Mouse (Mus musculus): ENCODE results near the gene Rnf208.
"Not testable (repeated sequence)": the region's sequence is repeated elsewhere in the genome, so short reads cannot be mapped to it uniquely, and the experiment has no call there.

Gene Rnf208

DNA sequence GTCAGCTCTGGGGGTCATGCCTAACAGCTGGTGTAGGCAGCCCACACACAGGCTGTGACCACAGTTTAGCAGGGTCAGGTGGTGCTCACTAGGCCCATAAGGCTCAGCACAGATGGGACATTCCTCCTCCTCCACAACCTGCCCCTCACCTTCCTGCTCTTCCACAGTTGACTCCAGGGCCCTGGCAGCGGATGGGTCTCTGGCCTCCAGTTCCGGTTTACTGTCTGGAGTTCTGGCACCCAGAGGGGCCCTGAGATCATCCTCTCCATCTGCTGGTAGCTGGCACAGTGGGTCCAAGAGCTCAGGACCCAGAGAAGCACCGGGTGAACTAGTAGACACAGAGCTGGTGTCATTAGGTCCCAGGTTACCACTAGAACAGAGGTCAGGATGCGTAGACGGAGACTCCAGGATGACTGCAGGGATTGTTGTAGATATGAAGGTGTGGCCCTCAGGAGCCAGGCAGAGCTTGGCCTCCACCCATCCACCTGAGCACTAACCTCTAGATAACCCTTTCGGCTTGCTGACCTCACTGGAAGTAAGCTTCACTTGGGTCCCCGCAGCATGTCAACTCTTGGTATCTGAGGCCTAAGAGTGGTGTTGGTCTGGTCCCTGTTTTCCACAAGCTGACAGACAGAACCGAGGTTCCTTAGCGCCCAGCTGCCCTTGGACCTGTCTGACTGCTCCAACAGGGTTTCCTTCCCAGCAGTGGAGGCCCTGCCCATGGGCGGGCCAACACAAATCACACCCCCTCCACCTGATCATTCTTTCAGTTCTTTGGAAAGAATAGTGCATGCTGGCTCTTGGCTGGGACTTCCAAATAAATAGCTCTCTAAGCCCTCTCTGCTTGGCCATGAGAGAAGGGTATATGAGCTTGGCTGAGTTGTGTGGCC, 4.4 kb downstream of the Rnf208 start, which contains the start of gene AL732309.1:
TSS of gene AL732309.1 (minus strand) at position 681 of the 890 bp plus-strand sequence.
- DNase-seq (ENCODE audit: low spot score) = no peak

DNA sequence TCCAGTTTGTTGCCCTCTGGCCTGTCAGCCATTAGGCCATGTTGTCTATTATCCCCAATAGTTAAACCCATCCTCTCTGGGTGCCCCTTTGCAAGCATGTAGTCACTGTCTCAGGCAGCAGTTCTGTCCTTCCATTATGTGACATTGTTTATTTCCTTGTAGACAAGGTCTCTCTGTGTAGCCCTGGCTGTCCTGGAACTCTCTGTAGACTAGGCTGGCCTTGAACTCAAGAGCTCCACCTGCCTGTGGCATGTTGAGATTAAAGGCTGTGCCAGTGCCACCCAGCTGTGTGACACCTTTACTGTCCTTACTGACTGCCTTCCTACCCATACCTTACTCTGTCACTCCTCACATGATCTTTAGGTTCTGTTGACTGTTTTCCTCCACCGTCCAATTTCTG, 10.3 kb downstream of the Rnf208 start:
- no peak for DNase-seq (ENCODE audit: low spot score)

DNA sequence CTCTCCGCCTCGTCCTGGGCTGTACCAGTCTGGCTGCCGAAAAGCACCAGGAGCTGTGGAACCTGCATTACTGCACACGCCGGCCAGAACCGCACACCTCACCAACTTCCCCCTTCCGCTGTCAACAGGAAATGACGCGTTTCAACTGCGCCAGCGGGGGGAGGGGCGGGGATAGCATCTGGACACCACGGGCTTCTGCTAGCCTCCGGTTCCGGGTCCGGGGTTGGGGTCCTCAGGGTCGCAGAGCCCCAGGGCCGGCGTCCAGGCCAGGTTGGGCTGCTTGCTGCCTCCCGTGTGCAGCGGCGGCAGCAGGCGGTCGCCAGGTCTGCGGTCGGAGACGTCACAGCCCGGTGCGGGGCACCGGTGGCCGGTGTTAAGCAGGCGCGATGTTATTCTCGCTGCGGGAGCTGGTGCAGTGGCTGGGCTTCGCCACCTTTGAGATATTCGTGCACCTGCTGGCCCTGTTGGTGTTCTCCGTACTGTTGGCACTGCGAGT, 13.3 kb downstream of the Rnf208 start, which contains the start of gene Tmem203:
TSS of gene Tmem203 (plus strand) at position 156 of the 496 bp plus-strand sequence.
- peak; percentile 91 for DNase-seq (ENCODE audit: low spot score)

DNA sequence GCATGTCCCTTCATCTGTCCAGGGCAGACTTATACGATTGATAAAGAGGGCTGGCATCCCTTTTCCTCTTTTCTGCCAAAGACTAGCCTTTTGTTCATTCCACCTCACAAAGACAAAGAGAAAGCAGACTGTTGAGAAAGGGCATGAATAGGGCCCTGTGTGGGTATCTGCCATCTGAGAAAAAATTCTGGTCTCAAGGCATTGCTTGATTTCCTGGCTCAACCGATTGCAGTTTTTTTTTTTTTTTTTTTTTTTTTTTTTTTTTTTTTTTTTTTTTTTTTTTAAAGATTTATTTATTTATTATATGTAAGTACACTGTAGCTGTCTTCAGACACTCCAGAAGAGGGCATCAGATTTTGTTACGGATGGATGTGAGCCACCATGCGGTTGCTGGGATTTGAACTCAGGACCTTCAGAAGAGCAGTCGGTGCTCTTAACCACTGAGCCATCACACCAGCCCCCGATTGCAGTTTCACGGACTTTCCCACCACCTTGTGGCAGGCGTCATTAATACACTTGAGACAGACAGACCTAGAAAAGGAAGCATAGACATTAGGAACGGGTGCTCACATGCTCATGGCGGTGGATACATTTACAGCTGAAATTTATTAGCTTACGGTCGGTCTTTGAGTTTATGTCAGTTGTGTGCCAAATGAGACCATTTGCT, 14.5 kb downstream of the Rnf208 start:
- peak; percentile 63 for DNase-seq (ENCODE audit: low spot score)

DNA sequence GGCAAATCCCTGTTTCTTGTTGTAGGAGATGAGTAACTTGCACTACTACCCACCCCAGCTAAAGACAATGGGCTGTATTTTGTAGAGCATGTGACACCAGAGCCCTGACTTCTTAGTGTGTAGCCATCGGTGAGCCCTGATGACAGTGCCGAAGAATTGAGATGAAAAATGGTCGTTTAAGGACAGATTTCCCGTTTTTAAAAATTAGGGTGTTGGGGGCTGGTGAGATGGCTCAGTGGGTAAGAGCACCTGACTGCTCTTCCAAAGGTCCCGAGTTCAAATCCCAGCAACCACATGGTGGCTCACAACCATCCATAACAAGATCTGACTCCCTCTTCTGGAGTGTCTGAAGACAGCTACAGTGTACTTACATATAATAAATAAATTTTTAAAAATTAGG, 15.2 kb downstream of the Rnf208 start:
- DNase-seq (ENCODE audit: low spot score) = not testable (repeated sequence)

DNA sequence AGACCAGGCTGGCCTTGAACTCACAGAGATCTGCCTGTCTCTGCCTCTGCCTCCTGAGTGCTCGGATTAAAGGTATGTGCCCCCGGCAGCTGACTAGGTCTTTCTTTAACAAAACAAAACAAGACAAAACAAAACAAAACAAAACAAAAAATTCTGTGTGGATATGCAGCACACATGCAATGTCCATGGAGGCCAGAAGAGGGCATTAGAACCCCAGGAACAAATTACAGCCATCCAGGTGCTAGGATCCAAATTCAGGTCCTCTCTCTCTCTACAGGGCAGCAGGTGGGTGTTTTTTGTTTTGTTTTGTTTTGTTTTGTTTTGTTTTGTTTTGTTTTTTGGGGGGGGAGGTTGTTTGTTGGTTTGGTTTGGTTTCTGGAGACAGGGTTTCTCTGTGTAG, 16.8 kb downstream of the Rnf208 start:
- DNase-seq (ENCODE audit: low spot score) = no peak

DNA sequence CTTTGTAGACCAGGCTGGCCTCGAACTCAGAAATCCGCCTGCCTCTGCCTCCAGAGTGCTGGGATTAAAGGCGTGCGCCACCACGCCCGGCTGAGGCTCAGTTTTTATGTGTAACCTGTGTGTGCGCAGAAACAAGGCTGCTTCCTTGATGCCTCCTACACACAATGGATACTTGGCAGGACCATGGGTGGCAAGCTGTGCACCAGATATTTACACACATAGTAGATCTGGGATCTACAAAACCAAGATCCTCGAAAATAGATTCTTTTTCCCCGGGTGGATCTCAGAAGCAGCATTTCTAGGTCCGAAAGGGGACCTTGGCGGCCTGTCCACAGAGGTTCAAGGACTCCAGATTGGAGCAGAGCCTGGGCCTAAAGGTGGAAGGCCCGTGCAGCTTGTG, 19.8 kb downstream of the Rnf208 start:
- no peak for DNase-seq (ENCODE audit: low spot score)

DNA sequence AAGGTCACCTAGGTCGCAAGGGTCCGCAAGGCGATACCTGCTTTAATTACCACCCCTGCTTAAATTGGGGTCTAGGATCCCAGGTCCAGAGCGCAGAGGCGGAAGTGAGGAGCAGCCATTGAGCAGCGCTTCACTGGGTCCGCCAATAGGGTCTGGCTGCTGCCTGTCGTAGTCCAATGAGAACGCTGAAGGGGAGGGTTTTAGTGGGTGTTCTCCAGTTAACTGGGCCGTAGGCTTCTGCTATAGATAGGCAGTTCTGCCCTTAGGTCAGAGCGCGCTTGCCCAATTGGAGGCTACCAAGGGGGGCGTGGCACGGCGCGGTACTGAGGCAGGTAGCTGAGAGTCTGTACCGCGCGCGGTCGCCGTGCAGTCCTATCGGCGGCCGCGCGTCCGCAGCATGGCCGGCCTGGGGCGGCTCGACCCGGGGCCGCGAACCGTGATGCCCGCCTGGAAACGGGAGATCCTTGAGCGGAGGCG, 20.3 kb downstream of the Rnf208 start, which contains the start of gene Tprn:
TSS of gene Tprn (plus strand) at position 328 of the 477 bp plus-strand sequence.
- peak; percentile 95 for DNase-seq (ENCODE audit: low spot score)

DNA sequence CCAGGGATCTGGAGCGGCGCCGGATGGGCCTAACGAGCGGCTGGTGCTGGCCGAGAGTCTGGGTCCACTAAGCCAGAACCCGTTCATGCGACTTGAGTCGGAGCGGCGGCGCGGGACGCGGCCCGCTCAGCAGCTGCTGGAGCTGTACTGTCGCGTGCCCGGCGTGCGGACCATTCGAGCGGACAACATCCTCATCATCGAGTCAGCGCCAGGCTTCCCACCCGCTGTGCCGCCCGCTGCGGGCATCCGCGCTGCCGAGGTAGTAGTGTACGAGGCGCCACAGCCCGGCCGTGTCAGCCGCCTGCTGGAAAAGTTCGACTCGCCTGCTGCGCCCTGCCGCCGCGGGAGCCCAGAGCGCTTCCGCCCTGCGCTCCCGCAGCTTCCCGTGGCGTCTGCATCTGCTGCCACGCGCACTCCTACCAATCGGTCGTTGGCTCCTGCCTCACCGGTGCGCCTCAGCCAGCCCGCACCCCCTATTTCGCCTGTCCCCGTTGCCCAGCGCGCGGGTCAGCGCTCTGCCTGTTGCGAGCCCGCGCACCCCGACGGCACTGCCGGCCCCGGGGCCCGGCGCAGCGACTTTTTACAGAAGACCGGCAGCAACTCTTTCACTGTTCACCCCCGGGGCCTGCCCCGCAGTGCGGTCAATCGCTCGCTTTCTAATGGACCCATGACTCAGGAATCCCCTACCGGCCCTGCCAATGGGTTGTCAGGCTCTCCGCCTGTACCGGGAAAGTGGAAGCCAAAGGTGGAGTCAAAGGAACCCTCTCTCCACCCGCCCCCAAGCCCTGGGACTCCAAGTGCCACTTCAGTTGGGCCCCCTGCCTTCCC, 21.0 kb downstream of the Rnf208 start:
- DNase-seq (ENCODE audit: low spot score) = no peak

DNA sequence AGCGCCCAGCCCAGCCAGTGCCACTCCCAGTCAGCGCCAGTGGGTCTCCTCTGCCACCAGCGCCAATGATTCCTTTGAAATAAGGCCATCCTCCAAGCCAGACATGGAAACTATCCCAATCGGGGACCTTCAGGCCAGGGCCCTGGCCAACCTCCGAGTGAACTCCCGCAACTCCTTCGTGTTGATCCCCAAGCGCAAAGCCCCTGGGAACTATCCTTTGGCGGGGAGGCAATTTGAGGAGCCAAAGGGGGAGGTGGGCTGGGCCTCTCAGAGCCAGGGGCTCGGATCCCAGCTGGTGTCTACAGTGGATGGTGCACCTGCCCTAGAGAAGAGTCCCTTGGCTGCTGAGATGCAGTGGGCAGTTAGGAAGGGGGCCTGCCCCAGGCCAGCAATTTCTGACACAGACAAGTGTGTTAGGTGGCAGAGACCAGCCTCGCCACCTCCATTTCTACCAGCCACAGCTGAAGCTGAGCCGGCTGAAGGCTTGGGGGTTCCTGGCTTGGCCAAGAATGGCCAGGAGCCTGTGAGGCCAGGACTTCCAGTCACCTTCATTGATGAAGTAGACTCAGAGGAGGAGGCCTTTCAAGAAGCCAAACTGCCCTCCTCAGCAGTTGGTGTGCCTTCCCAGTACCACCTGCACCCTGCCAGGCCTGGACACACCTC, 21.7 kb downstream of the Rnf208 start:
- no peak for DNase-seq (ENCODE audit: low spot score)

DNA sequence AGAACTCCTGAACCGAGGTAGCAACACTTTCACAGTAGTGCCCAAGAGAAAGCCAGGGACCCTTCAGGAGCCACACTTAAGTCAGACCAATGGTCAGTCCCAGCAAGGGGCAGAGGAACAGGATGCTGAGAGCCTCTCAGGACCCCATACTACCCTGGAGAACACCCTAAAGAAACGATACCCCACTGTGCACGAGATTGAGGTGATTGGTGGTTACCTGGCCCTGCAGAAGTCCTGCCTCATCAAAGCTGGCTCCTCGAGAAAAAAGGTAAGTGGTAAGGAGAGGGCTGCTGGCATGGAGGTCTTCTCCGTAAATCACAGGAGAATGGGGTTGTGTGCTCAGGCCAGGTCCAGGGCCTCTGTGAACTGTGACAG, 22.2 kb downstream of the Rnf208 start:
- no peak for DNase-seq (ENCODE audit: low spot score)

DNA sequence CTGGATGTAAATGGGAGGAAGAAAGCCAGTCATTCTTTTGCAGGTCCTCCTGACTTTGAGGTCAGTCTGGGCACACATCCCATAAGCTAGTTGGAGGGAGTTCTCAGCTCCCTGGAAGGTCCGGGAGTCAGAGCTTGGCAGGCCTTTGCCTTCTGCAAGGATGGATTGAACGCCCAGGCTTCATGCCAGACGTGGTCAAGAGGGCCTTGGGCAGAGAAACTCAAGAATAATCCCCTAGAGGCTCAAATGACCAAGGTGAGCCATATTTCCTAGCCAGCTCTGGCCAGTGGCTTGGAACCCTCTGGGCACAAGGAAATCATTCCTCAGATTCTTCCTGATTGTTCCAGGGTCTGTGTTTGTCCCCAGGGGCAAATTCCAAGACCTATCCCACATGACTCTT, 22.8 kb downstream of the Rnf208 start:
- peak; percentile 66 for DNase-seq (ENCODE audit: low spot score)

DNA sequence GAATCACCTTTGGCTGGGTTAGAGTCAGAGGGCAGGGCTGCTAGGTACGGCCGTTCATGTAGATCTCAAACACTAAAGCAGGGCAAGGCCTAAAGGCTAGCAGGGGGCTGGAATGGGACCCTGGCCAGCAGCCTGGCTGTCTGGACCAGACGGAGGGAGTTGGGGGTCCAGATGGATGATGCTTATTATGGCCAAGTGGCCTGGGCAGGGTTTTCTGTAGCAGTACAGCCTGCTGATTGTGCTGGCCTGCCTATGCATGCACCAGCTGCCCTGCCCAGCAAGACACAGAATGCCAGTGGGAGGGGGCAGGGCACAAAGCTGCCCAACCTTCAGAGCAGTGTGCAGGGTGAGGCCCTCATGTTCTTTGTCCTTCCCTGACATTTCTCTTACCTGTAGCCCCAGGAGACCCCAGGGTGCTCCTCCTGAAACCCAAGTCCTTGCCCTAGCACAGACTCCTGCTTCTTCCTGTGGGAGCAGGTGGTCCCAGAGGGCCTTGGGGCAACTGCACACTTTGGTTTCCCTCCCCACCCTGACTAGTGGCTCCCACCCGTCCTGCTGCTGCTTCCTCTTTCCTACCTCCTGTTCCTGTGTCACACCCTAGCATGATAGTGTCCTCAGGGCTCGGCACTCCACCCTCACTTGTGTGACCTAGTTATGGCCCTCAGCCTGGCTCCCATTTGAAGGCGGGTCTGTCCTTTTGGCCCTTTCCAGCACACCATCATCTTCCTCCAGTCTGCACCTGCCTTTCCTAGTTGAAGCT, 24.0 kb downstream of the Rnf208 start:
- no peak for DNase-seq (ENCODE audit: low spot score)

DNA sequence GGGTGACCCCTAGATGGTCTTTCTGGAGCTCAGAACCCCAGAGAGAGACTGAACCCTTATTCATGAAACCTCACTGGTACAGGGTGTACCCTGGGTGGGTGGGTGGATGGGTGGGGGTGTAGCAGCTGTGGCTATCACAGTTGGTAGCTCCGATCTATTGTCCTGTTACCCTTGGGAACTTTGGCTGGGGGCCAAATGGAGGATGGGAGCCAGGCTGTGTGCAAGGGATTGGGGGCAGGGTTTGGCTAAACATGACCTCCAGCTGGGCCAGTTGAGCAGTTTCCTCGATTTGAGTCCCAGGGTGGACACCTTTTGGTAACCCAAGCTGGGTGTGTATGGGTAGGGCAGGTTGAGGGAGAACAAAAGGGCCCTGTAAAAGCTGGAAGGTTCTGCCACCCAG, 24.7 kb downstream of the Rnf208 start:
- DNase-seq (ENCODE audit: low spot score) = no peak

DNA sequence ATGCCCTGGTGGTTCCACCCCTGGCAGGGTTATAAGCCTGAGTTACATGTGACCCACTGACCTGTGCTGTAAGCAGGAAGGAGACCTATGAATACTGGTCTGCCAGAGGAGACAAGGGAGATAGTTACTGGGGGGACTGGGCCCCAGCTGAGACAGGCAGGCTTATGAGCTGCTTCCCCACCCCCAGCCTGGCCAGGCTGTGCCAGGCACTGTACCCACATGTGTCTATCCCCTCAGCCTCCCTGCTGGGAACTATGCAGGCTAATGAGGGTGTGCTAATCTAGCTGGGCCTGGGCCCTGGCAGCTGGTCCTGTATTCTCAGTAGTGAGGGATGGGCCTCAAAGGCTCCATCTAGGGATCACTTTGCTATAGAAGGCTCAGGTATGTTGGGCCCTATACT, 25.2 kb downstream of the Rnf208 start:
- DNase-seq (ENCODE audit: low spot score) = no peak

DNA sequence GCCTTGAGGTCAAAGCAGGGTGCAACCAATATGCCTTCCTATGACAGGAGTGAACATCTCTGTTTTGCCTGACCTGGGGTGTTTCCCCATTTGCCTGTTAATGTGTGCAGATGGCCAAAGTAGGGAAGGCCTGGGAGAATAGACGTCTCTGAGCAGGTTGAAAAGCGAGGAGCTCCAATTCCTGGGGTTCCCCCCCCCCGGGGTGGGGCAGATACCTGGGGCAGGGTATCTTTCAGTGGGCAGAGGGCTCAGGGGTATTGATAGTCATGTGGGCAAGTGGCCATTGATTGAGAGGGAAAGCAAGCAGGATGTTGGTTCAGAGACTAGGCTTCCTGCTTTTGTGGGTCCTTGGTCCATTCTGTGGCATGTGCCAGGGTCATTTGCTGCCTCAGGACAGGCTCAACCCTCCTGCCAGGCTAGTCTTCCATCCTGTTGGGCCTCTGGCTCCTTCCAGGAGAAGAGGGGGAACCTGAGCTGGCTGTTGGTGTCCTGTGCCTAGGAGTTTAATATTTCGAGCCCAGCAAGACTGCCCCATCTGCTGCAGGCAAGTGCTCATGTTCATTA, 25.8 kb downstream of the Rnf208 start:
- DNase-seq (ENCODE audit: low spot score) = no peak

DNA sequence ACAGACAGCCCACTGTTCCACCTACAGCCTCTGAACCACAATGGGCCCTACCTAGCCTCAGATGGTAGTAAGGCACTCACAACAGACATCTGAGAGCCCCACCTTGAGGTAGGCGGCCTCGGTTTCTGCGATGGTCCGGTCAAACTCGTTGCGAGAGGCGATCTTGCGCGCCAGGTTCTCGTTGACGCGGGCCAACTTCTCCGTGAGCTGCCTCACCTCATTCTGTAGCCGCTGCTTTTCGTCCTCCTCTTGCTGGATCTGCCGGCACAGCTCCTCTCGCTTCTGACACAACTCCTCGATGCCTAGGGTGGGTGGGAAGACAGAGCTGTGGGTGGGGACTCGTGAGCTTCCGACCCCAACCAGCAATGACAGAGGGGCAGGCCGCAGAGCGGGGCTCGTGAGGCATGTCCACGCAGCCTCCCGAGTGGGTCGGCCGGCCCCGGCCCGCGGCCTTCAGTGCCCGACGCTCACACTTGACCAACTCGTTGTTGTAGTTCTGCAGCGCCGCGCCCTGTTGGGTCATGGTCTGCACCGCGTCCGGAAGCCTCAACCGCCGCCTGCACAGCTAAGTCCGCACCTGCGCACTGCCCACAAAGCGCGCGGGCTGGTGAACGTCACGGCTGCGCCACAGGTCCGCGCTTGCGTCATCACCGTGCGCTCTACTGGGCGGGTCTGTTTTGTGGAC, 29.9 kb downstream of the Rnf208 start, which contains the start of the genes Ssna1 and Anapc2:
TSS of gene Ssna1 (minus strand) at position 612 of the 685 bp plus-strand sequence.
TSS of gene Anapc2 (plus strand) at position 652 of the 685 bp plus-strand sequence.
- peak; percentile 94 for DNase-seq (ENCODE audit: low spot score)

DNA sequence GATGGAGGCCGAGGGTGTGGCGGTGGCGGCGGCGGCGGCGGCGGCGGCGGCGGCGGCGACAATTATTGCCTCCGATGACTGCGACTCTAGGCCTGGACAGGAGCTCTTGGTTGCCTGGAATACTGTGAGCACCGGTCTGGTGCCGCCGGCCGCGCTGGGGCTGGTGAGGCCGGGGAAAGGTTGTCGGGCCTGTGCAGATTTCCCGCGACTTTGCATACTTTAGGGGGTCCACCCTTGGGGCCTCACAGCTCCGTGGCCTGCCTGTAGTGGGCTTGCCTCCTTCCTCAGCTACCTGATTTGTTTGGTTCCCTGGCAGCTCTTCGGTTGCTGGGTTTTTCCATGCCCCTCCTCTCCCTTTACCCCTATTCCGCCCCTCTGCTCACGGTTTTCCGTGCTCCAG, 30.5 kb downstream of the Rnf208 start:
- DNase-seq (ENCODE audit: low spot score) = no peak

DNA sequence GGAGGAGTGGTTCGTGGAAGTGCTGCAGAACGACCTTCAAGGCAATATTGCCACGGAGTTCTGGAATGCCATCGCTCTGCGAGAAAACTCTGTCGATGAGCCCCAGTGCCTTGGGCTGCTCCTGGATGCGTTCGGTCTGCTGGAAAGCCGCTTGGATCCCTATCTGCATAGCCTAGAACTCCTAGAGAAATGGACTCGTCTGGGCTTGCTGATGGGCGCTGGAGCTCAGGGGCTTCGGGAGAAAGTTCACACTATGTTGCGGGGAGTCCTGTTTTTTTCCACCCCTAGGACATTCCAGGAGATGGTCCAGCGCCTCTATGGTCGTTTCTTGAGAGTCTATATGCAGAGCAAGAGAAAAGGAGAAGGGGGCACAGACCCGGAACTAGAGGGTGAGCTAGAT, 31.0 kb downstream of the Rnf208 start:
- no peak for DNase-seq (ENCODE audit: low spot score)

Measured in adipocyte (in vitro differentiated cells).